Mouse (Mus musculus) 3134 (cell line): ENCODE measurements around the gene Defb23.
"Not testable (repeated sequence)": the region's sequence is repeated elsewhere in the genome, so short reads cannot be mapped to it uniquely, and the experiment has no call there.

Source experiments
- DNase-seq: peaks from one replicate; pipeline ENCODE4 v3.0.0-alpha.2; 2011; ENCODE audit warnings: low spot score; ENCODE audit not compliant: insufficient read length; ENCODE audit errors: extremely low read depth

Gene Defb23

DNA sequence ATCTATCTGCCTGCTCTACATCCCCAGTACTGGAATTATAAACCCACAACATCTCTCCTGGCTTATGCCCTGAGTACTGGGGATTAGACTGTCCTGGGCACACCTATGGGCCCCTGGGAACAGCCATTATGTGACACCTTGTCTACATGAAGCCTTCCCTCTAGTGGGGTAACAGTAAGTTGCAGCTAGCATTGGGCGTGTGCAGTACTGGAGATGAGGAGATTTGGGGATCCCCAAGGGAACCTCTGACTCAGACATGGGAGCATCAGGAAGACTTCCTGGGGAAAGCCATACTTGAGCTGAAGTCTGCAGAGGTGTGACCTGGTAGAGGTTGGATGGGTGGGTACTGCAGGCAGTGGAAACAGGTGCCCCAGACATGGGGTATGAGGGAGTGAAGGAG lies 25.5 kb downstream of the Defb23 start:
- no peak for DNase-seq

GRCm38 (mm10) chr2:152436983-152437860 lies 27.2 kb downstream of the Defb23 start:
- DNase-seq = peak; percentile 74

GRCm38 (mm10) chr2:152436405-152436901 lies 28.0 kb downstream of the Defb23 start:
- DNase-seq = no peak

GRCm38 (mm10) chr2:152428481-152428880 lies 35.9 kb downstream of the Defb23 start:
- not testable (repeated sequence) for DNase-seq

DNA sequence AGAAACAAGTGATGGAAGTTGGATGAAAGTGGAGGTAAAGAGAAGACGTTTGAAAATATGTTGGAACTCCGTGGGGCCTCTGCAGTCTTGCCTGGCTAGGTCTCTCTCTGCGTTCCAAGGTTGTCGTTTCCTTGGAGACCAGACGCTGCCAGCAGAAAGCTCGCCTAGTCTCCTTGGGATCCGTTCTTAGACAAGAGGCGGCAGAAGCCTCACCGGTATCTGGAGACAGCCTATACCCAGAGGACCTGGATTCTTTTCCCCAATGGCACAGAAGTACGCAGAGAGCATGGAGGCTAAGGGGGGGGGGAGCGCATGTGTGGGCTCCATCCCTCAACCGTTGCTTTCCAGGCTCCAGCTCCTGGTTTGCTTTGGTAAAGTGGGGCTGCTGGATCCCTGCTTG lies 36.9 kb downstream of the Defb23 start:
- no peak for DNase-seq

- no peak for DNase-seq
Measured at GRCm38 (mm10) chr2:152415786-152416185, 48.6 kb downstream of the Defb23 start.

DNA sequence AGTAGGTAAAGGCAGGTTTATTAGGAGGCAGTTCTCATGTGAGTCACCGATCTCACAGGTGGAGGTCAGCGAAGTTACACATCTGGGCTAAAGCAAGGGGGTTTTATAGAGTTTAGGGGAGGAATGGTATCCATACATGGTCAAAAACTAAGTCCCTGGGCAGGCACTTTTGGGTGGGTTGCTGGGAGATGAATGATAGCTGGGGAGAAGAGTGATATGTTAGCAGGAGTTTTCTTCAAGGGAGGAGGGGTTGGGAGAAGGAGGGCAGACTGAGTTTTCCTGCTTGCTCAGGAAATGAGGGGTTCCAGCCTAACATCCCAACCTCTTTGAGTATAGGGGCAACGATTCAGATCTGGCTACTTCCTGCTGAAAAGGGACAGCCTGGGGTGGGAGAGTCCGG lies 49.1 kb downstream of the Defb23 start, which contains the start of gene 6820408C15Rik:
TSS of gene 6820408C15Rik (plus strand) at position 301 of the 400 bp plus-strand sequence.
- DNase-seq = no peak

DNA sequence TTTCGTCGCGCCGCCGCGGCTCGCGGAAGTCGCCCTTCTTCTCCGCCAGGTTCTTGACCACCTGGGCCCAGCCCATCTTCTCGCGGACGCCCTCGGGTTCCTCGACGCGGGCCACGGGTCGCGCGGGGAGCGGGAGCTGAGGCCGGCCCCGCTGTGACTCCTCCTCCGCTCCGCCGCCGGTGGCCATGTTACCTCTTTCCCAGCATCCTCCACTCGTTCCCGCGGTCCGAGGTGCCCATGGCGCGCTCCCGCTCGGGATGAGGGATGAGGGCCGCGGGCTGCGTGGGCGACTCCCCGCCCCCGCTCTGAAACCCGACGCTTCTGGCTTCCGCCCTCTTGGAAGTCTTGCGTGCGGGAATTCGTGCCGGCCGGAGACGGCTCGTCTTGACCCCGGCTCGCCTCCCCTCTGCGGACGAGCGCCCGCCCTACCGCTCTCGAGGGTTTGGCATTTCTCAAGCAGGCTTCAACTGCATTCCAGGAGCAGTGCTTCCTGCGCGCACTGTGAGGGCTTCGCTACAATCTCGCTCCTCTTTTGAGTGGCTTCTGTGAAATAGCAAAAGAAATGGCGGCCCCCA lies 49.7 kb downstream of the Defb23 start, which contains the start of gene Zcchc3:
TSS of gene Zcchc3 (minus strand) at position 437 of the 575 bp plus-strand sequence.
- no peak for DNase-seq

DNA sequence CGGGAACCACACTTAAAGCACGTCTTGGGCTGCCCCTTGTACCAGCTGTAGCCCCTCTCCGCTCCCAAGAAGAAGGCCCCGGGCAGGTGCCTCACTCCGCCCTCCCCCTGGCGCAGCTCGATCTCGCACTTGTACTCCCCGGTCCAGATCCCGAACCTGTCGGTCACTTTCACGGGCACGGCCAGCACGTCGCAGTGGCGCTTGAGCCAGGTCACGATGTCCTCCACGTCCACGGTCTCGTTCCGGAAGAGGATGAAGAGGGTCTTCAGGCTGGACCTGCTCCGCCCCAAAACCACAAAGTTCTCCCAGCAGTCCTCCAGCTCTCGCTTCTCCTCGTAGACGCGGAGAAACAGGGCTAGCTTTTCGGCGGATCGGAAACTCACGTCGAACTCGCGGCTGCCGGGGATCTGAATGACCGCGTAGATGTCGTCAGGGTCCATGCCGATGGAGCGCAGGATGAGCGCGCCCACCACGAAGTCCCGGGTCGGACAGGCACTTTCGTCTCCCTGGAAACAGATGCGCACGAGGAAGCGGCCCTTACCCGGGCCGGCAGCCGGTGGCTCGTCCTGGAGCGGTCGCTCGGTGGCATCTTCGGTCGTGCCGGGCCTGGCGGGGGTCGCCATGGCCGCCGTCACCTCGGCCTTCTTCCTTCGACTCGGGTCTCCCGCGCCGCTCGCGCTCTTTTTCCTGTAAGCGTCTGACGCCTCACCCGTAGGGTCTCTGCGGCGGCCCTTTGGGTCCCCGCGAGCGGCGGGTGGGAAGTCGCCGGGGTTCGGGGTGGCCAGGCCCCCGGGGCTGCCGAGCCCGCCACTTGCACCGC lies 50.4 kb downstream of the Defb23 start:
- no peak for DNase-seq

DNA sequence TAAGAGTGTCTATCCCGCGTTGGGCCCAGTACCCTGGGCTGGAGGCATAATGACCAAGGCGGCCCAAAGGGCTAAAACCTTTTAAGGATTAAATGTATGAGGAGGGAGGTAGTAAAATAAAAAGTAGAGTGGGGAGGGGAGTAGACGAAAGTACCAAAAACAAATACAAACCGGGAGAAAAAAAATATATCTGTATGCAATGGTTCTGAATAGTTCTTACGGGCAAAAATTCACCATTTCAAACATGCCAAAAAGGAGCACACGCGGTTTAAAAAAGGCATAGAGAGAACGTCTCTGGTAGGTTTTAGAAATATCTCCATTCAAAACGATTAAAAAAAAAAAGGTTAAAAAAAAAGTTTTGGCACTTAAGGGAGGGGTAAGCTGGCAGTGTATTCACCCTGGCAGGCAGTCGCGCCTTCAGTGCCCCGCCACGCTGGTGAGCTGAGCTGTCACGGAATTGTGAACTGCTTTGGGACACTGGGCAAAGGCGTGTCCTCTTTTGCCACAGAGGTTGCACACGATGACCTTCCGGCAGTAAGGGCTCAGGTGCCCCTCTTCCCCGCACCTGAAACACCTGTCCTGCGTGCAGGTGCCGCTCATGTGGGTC lies 51.2 kb downstream of the Defb23 start:
- no peak for DNase-seq

- DNase-seq = no peak
Measured at GRCm38 (mm10) chr2:152412526-152413157, 51.8 kb downstream of the Defb23 start.

GRCm38 (mm10) chr2:152411471-152411870 lies 52.9 kb downstream of the Defb23 start:
- DNase-seq = no peak

GRCm38 (mm10) chr2:152410971-152411371 lies 53.4 kb downstream of the Defb23 start:
- no peak for DNase-seq

DNA sequence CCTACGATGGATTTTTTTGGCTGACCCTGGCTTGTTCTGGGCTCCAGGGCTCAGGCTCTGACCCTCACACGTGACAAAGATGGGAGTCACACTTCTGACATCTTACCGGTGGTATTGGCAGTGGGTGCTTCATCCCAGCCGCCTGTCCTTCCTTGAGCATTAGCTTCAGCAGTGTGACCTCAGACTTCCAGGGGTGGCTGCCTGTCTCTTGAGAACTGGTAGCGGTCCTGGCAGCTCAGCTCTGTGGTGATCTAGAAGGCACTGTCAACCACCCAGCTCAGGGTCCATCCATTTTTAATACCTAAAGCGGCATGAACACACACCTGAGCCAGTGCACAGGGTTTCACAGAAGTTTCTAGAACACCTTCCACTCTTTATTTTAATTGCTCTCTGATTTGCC lies 54.6 kb downstream of the Defb23 start:
- no peak for DNase-seq
